Mouse (Mus musculus) brain, embryonic 14.5 days (tissue): ENCODE measurements around the gene Brip1. TPM values are rescaled to one million over a fixed set of nuclear protein-coding genes. Genes with fewer than 3 reads are reported as not detected.
A peak's percentile ranks its signal among the peaks of the same experiment; 100 is the strongest.
"Not testable (repeated sequence)": the region's sequence is repeated elsewhere in the genome, so short reads cannot be mapped to it uniquely, and the experiment has no call there.

ENCODE experiments used
- DNase-seq: peaks from one replicate; pipeline ENCODE4 v3.0.0-alpha.2; 2011; ENCODE audit warnings: low read depth
- CTCF ChIP-seq: fragments of 200-500 bp; IDR thresholded peaks from 2 replicates; pipeline ENCODE4 v1.5.1; 2012; ENCODE audit warnings: inconsistent platforms, mild to moderate bottlenecking, moderate library complexity, borderline replicate concordance; ENCODE audit not compliant: insufficient read depth, insufficient read length; ENCODE audit errors: extremely low read depth
- POLR2A ChIP-seq: fragments of 200-500 bp; IDR thresholded peaks from 2 replicates; pipeline ENCODE4 v1.6.1; 2012; ENCODE audit warnings: mild to moderate bottlenecking, inconsistent platforms, borderline replicate concordance; ENCODE audit not compliant: poor library complexity, insufficient read depth, insufficient read length, severe bottlenecking; ENCODE audit errors: extremely low read depth
- polyA plus RNA-seq: library from polyadenylated mRNA; depleted of rRNA; stranded (reverse); fragments of >200 nt; gene quantifications from 2 replicates; pipeline ENCODE4 v1.2.3, GENCODE M21; 2012

The Brip1 gene
- polyA plus RNA-seq, 1 experiment: 1.6 TPM

DNA sequence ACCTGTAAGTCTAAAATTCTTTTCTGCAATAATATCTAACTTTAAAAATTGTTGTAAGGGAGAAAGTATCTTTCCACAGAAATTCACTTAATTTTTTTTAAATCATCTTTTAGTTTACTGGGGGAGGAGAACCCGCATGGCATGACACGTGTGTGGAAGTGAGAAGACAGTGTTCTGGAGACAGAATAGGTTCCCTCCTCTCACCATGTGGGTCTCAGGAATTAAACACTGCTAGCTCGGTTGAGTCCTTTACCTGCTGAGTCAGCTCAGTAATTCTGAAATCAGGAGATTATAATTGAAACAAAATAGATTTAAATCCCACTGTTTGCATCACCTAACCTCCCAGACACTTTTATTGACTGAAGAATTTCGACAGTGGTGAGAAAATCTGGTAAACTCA lies 1.3 kb downstream of the Brip1 start:
- DNase-seq: no peak

DNA sequence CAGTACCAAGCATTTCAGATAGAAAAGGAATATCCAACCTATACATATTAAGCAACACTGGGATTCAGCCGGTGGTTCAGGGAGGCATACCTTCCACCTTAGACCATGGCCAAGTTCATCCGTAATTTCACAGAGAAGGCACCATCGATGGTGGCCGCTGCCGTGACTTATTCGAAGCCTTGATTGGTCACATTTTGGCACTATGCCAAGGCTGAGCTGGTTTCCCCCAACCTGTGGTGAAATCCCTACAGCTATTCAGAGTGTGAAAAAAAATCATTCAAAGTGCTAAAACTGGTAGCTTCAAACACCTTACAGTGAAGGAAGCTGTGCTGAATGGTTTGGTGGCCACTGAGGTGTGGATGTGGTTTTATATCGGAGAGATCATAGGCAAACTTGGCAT lies 15.8 kb downstream of the Brip1 start:
- not testable (repeated sequence) for DNase-seq

More for the DNA sequence above, 1.3 kb downstream of the Brip1 start:
- no peak for TF ChIP-seq POLR2A
- no peak for TF ChIP-seq CTCF

DNA sequence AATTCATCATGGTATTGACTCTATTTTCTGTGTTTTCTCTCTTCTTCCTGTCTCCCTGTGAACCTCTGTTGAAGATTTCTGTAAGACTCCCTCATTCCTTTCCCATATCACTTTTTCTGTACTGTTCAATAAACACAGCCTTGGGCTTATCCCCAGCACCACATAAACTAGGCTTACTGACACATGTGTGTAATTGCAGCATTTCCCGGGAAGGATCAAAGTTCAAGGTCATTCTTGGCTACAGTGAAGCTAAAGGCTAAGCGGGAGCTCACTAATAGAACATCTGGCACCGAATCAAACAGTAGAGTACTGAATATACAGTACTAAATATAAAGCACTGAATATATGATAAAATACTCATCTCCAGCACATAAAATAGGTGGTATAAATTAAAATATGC lies 25.2 kb downstream of the Brip1 start:
- no peak for DNase-seq
- TF ChIP-seq CTCF: no peak
- TF ChIP-seq POLR2A: no peak

DNA sequence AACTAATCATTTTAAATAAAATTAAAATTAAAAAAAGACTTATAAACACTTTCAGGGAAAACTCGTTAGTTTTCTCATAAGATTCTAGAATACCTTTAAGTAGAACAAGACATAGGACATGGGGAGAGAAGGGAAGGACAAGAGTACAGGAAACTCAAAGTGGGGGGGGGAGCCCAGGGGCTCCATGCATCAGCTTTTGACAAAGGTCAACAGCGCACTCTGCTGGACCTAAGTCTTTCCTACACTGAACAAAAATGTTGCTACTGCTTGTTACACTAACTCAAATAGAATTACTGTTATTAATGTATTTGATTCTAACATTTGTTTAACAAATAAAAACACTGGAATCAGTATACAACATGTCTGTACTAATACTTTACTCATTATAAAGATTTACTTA lies 26.8 kb downstream of the Brip1 start:
- peak; percentile 73 for DNase-seq
- TF ChIP-seq CTCF (peak; percentile 73), POLR2A (no peak)

DNA sequence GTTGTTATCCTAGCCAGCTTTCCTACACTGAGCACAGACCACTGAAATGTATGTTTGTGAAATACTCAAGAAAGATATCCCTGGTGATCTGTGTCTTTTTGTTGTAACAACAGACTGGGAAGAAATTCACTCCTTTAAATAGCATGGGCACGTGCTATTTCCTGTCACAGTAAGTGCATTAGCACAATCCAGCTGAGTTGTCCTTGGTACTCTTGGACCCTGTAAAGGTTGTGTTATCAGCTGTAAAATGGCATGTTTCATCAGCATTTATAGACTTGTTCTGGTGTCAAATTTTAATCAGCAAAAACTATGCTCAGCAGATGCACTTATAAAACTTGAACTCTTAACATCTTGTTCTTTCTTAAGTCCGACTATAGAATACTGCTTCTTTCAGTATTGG lies 30.2 kb downstream of the Brip1 start:
- no peak for TF ChIP-seq CTCF
- TF ChIP-seq POLR2A: no peak
- DNase-seq: no peak

DNA sequence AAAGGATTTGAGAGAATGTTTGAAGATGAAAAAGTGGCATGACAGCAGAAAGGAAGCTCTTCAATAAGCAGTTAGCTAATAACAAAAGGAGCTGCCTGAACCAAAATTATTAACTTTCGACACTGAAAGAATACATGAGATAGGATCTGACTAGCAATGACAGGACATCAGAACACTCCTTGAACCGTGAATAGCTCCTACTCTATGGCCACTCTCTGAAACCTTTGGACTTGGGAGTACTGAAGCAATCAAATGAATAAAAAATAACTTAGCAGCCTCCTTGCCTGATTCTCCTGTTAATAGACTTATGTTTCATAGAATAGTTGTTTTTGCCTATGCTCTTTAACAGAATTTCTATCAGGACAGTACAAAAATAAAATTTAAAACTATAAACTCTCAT lies 40.7 kb downstream of the Brip1 start:
- TF ChIP-seq CTCF (no peak), POLR2A (no peak)
- no peak for DNase-seq

DNA sequence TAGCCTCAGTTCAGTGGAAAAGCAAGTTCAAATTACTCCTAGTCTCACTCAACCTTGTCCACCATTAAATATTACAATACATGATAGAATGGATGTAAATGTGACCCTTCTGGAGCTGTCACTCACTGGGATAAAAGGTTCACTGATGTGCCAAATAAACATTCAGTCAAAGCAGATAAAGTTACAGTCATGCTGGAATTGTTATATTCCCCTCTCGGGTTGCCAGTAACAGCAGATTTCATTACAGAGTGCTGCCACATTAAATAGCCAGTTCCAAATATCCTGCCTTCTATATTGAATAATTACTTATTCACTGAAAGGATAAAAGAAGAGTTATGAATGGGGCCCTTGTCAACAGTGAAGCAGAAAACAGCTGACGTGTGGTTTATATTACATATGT lies 42.0 kb downstream of the Brip1 start:
- TF ChIP-seq POLR2A (no peak), CTCF (no peak)
- peak; percentile 37 for DNase-seq

DNA sequence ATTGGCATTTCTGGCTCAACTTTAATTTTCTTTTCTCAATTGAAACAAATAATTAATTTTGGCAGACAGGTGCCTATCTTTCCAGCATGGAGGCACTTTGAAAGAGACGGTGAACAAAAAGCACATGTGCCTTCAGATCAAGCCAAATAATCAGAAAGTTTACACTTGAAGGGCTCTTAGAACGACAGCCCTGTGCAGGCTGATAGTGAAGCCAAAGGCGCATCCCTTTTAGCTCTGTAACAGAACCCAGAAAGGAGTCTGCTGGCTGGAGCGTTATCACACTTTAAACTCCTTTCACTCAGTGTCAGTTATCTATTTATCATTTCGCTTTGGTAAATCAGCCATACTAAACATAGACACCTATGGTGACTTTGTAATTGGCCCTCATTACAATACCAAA lies 45.4 kb downstream of the Brip1 start:
- no peak for DNase-seq
- TF ChIP-seq POLR2A (no peak), CTCF (no peak)

DNA sequence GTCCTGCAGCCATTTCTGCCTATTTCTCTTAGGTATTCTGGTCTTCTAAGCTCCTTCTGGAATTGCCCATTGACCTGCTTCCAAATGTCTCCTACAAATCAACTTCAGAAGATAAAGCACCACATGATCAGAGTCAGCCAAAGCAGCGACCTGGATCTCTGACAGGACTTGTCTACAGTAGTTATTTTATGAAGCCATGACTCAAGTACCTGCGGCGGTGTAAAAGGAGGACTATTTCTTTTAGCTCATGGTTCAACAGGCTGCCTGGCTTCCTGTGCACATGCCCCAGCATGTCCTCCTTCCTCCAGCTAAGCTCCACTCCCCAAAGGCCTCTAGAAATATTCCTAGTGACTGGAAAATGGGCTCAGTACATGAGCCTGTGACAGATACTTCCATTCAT lies 69.7 kb downstream of the Brip1 start:
- no peak for DNase-seq
- TF ChIP-seq POLR2A (no peak), CTCF (no peak)

DNA sequence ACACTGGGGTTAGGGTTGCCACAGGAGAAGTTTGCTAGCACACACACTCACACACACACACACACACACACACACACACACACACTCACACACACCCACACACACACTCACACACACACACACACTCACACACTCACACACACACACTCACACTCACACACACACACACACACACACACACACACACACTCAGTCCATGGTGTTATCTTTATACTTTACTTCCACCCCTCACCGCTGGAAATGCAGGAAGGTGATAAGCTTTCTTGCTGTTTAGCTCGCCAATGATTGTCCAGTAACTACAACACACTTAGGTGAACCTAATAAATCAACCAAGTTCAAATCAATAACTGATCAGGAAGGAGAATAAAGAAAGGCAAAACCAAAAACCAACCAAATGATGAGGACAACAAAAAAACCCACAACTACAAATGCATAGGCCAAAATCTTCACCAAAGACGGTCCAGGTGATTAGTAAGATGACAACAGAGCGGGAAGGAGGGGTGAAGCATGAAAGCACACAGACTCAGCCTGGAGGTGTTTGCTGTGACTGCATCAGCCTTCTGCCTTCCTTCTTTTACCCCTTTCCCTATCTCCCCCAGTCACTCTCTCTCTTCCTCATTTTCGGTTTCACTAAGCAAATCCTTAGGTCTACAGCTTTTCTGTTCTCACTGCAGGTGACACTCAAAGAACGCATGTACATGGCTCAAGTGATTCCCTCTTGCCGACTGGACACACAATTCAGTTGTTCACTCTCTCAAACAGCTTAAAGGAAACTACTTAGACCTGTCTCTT lies 83.7 kb downstream of the Brip1 start:
- DNase-seq: no peak
- TF ChIP-seq POLR2A: no peak
- TF ChIP-seq CTCF: no peak

DNA sequence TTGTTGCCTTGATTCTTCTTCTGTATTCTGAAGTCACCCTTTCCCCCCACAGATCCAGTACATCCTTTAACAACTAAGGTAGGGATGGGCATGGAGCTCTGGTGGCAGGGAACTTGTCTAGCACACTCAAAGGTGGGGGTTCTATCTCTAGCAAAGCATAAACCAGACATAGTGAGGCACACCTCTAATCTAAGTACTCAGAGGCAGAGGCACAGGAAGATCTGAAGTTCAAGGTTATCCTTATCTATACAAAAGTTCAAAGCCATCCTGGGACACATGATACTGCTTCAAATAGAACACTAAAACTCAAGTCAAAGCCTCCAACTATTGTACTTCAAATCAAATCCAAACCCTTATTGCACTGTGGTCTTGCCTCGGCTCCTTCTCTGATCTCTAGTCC lies 85.0 kb downstream of the Brip1 start:
- TF ChIP-seq CTCF (no peak), POLR2A (no peak)
- DNase-seq: no peak

DNA sequence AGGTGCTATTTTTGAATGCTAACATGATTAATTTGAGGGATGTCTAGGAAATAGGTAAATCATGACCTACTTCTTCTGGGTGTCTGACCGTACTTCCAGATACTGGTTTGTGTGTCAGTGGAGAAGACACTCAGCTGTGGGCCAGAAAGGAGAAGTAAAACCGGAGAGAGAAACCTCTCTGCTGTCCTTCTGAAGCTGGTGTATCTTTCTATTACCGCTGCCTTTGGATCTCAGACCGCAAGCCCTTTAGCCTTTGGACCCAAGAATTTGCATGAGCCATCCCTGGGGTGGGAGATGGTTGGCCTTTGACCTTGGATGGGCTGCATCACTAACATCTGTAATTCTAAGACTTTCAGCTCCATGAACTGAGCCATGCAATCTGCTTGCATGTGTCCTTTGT lies 93.7 kb downstream of the Brip1 start:
- TF ChIP-seq POLR2A: no peak
- TF ChIP-seq CTCF: no peak
- DNase-seq: no peak
